Mouse (Mus musculus) myocyte (in vitro differentiated cells): ENCODE results near the gene Taf1c. TPM values are rescaled to one million over a fixed set of nuclear protein-coding genes. Genes with fewer than 3 reads are reported as not detected.

Experiments used
- H3K27me3 ChIP-seq: one replicate; pipeline ENCODE4 v1.6.1; 2011; ENCODE audit not compliant: control insufficient read depth, insufficient read depth, insufficient read length
- H3K36me3 ChIP-seq: one replicate; pipeline ENCODE4 v1.6.1; 2011; ENCODE audit not compliant: control insufficient read depth, insufficient read depth
- H3K4me2 ChIP-seq: one replicate; pipeline ENCODE4 v1.6.1; 2011; ENCODE audit warnings: low read depth, control low read depth
- H3K4me3 ChIP-seq: one replicate; pipeline ENCODE4 v1.5.1; 2011; ENCODE audit warnings: mild to moderate bottlenecking, control low read depth, moderate library complexity
- H3K79me2 ChIP-seq: one replicate; pipeline ENCODE4 v1.6.1; 2011; ENCODE audit not compliant: control insufficient read depth, insufficient read depth
- H3ac ChIP-seq: one replicate; pipeline ENCODE4 v1.6.1; 2011; ENCODE audit not compliant: control insufficient read depth, insufficient read length
- CEBPB ChIP-seq: IDR thresholded peaks from 2 replicates; pipeline ENCODE4 v1.6.1; 2011; ENCODE audit warnings: mild to moderate bottlenecking, moderate library complexity; ENCODE audit not compliant: poor library complexity, insufficient read depth, severe bottlenecking
- E2F4 ChIP-seq: IDR thresholded peaks from one replicate; pipeline ENCODE4 v1.6.1; 2011; ENCODE audit warnings: mild to moderate bottlenecking, control low read depth, moderate library complexity; ENCODE audit not compliant: insufficient read depth
- MAX ChIP-seq: IDR thresholded peaks from one replicate; pipeline ENCODE4 v1.6.1; 2011; ENCODE audit warnings: low read depth, mild to moderate bottlenecking, control low read depth
- MYOD1 ChIP-seq, 3 experiments: IDR thresholded peaks; one replicate each; pipeline ENCODE4 v1.6.1; 2011; ENCODE audit warnings: control low read depth in 2 of 3, low read depth in 2 of 3, mild to moderate bottlenecking in 2 of 3, moderate library complexity in 1 of 3; ENCODE audit not compliant: insufficient read length in 2 of 3, control insufficient read depth in 1 of 3
- MYOG ChIP-seq, 3 experiments: IDR thresholded peaks; one replicate each; pipeline ENCODE4 v1.6.1; 2011; ENCODE audit warnings: control low read depth in 2 of 3, low read depth in 2 of 3, mild to moderate bottlenecking in 2 of 3; ENCODE audit not compliant: insufficient read length in 2 of 3, control insufficient read depth in 1 of 3, insufficient read depth in 1 of 3
- POLR2A ChIP-seq: IDR thresholded peaks from one replicate; pipeline ENCODE4 v1.6.1; 2011; ENCODE audit warnings: low read depth, mild to moderate bottlenecking, control low read depth, moderate library complexity; ENCODE audit not compliant: insufficient read length
- POLR2AphosphoS2 ChIP-seq: IDR thresholded peaks from one replicate; pipeline ENCODE4 v1.6.1; 2011; ENCODE audit warnings: low read depth, control low read depth; ENCODE audit not compliant: insufficient read length
- REST ChIP-seq: IDR thresholded peaks from one replicate; pipeline ENCODE4 v1.6.1; 2011; ENCODE audit warnings: mild to moderate bottlenecking, control low read depth, moderate library complexity; ENCODE audit not compliant: insufficient read depth, insufficient read length
- SRF ChIP-seq: IDR thresholded peaks from one replicate; pipeline ENCODE4 v1.6.1; 2011; ENCODE audit warnings: low read depth; ENCODE audit not compliant: control insufficient read depth, insufficient read length
- TCF12 ChIP-seq: IDR thresholded peaks from one replicate; pipeline ENCODE4 v1.6.1; 2011; ENCODE audit warnings: mild to moderate bottlenecking, control low read depth; ENCODE audit not compliant: poor library complexity, insufficient read depth, severe bottlenecking
- TCF3 ChIP-seq: IDR thresholded peaks from one replicate; pipeline ENCODE4 v1.6.1; 2011; ENCODE audit warnings: low read depth, control low read depth; ENCODE audit not compliant: insufficient read length
- USF1 ChIP-seq: IDR thresholded peaks from one replicate; pipeline ENCODE4 v1.6.1; 2011; ENCODE audit warnings: low read depth, mild to moderate bottlenecking, control low read depth, moderate library complexity
- polyA plus RNA-seq: library from polyadenylated mRNA; unstranded; fragments of >200 nt; fragmentation: generic; extraction: Trizol; gene quantifications from one replicate; pipeline ENCODE4 v1.2.1, GENCODE M21; 2012; ENCODE audit warnings: missing spikeins

Gene Taf1c
- polyA plus RNA-seq, 1 experiment, result 6.8 TPM

DNA sequence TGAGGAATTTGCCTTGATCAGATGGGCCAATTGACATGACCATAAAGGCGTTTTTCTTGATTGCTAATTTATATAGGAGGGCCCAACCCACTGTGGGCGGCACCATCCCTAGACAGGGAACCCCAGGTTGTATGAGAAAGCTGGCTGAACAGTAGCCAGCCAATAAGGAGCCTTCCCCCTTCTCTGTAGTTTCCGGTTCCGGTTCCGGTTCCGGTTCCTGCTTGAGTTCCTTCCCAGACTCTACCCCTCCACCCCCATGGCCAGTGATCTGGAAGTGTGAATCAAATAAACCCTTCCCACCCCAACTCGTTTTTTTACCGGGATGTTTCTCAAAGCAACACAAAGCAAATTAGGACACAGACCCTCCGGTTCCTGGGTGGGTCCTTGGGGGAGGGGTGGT, 27.2 kb upstream of the Taf1c start:
- no peaks in the 10 kb centered on the region for H3K79me2 ChIP-seq
- H3K27me3 ChIP-seq, result peaks cover 91% of the 10 kb centered on the region
- H3K4me2 ChIP-seq, result no peak overlapping the region
- H3ac ChIP-seq, result no peak overlapping the region
- no peak overlapping the region for H3K4me3 ChIP-seq
- H3K36me3 ChIP-seq, result no peaks in the 10 kb centered on the region
- TF ChIP-seq MYOG (IDR thresholded peaks at IDR 0.05; ENCODE audit: control insufficient read depth in 1 of 3, insufficient read depth in 1 of 3, insufficient read length in 2 of 3, low read depth in 2 of 3) (no peak), E2F4 (no peak), MAX (no peak), USF1 (no peak), POLR2AphosphoS2 (no peak), REST (no peak), POLR2A (no peak), SRF (no peak), CEBPB (no peak), TCF12 (no peak), TCF3 (no peak), MYOD1 (IDR thresholded peaks at IDR 0.05; ENCODE audit: control insufficient read depth in 1 of 3, insufficient read length in 2 of 3, low read depth in 2 of 3) (no peak)

DNA sequence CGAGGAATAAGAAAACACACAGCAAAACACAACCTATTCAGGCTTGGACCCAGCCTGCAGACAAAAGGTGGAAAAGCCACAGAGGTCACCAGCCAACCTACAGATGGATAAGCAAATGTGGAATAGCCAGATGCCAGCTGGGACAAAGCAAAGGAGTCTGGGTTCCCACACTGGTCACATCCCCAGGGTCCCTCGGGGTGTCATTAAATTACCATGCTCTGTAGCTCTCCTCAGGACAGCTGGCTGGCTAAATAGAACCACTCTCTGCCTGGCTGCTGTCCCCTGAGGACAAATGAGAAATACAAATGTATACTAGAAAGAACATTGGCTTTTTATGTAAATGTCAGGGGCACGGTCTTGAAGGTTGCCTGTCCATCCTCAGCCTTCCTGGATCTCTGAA, 25.8 kb upstream of the Taf1c start:
- Histone ChIP-seq H3K4me2 (no peak overlapping the region), H3K4me3 (no peak overlapping the region), H3K27me3 (peaks cover 91% of the 10 kb centered on the region), H3K79me2 (no peaks in the 10 kb centered on the region), H3K36me3 (no peaks in the 10 kb centered on the region), H3ac (no peak overlapping the region)
- no peak for TF ChIP-seq E2F4
- TF ChIP-seq CEBPB, result no peak
- TF ChIP-seq TCF3, result no peak
- no peak for TF ChIP-seq MYOG (IDR thresholded peaks at IDR 0.05; ENCODE audit: control insufficient read depth in 1 of 3, insufficient read depth in 1 of 3, insufficient read length in 2 of 3, low read depth in 2 of 3)
- TF ChIP-seq MAX, result no peak

DNA sequence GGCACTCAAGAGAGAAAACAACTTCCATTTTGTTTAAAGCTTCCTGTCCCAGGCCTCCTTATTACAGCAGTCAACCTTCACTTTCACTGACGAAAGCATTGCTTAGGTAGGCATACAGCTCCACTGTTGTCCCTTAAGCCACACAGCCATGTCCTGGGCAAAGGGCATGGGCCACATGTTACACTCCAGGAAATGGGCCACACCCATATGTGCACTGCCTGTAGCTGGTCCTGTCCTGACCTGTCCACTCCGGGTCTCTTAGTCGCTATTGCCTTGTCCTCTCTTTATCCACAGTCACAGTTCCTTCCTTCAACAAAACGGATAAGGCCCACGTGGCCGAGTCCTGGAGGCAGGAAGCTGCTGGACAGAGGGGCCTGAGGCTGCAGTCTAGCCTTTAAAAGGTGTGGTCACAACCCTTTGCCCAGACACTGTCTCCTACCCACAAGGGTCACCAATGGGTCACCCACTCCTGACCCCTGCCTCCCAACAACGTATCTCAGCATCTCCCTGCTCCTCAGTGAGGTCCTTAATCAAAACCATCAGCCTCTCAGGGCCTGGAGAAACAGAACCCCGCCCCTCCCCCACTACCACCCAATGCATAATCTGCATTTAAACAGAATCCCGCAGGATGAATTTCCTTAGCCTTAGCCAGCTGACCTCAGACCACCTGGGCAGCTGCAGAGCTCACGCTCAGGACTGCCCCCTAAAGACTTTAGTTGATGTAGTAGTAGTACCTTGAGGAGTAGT, 22.8 kb upstream of the Taf1c start:
- Histone ChIP-seq H3K27me3 (peaks cover 89% of the 10 kb centered on the region), H3K4me3 (no peak overlapping the region), H3K4me2 (no peak overlapping the region), H3K79me2 (no peaks in the 10 kb centered on the region), H3K36me3 (no peaks in the 10 kb centered on the region), H3ac (no peak overlapping the region)
- TF ChIP-seq MYOD1 (IDR thresholded peaks at IDR 0.05; ENCODE audit: control insufficient read depth in 1 of 3, insufficient read length in 2 of 3, low read depth in 2 of 3) (no peak), REST (no peak), SRF (no peak)

DNA sequence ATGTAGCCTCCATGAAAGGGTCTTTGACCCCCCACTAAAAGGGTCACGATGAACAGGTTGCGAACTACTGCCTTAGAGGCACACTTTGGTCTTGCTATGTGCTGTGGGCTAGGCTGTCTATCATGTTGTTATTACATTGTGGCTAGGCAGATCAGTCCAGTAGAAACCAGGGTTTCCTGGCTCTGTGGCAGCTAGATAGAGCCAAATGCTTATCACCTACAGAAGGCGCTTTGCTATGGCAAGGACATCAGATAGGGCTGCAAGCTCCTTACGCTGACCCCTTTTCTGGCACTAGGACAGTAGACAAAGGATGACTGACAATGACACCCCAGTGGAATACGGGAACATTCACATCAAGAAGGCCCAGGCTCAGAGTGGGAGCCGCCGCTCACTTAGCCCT, 22.2 kb upstream of the Taf1c start:
- H3K36me3 ChIP-seq, result no peaks in the 10 kb centered on the region
- no peak overlapping the region for H3K4me2 ChIP-seq
- H3ac ChIP-seq, result no peak overlapping the region
- H3K79me2 ChIP-seq, result no peaks in the 10 kb centered on the region
- H3K27me3 ChIP-seq, result peaks cover 90% of the 10 kb centered on the region
- no peak overlapping the region for H3K4me3 ChIP-seq
- TF ChIP-seq REST (no peak), USF1 (no peak), E2F4 (no peak), MYOG (IDR thresholded peaks at IDR 0.05; ENCODE audit: control insufficient read depth in 1 of 3, insufficient read depth in 1 of 3, insufficient read length in 2 of 3, low read depth in 2 of 3) (no peak), SRF (no peak), POLR2AphosphoS2 (no peak)

DNA sequence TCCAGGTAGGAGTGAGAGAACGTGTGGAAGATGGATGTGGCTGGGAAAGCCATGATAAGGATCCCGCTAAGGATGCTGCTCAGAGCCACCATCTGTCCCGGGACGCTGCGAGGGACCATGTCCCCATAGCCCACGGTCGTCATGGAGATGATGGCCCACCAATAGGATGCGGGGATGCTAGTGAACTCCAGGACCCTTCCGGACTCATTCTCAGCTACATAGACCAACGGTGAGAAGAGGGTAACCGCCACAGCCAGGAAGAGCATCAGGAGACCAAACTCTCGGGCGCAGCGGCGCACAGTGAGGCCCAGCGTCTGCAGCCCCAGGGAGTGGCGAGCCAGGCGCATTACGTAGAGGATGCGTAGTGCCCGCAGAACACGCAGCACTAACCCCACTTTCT, 20.8 kb upstream of the Taf1c start:
- Histone ChIP-seq H3K4me2 (no peak overlapping the region), H3K79me2 (no peaks in the 10 kb centered on the region), H3K27me3 (peaks cover 91% of the 10 kb centered on the region), H3K36me3 (no peaks in the 10 kb centered on the region), H3ac (no peak overlapping the region), H3K4me3 (no peak overlapping the region)
- no peak for TF ChIP-seq SRF
- no peak for TF ChIP-seq MAX
- no peak for TF ChIP-seq TCF12
- TF ChIP-seq MYOG (IDR thresholded peaks at IDR 0.05; ENCODE audit: control insufficient read depth in 1 of 3, insufficient read depth in 1 of 3, insufficient read length in 2 of 3, low read depth in 2 of 3), result no peak
- no peak for TF ChIP-seq TCF3
- TF ChIP-seq USF1, result no peak
- no peak for TF ChIP-seq E2F4
- no peak for TF ChIP-seq REST
- no peak for TF ChIP-seq POLR2AphosphoS2
- no peak for TF ChIP-seq POLR2A
- TF ChIP-seq MYOD1 (IDR thresholded peaks at IDR 0.05; ENCODE audit: control insufficient read depth in 1 of 3, insufficient read length in 2 of 3, low read depth in 2 of 3), result no peak
- no peak for TF ChIP-seq CEBPB
